Mouse (Mus musculus) neutrophil, adult 83 days (primary cell): Measurements from ENCODE around the gene Ppp1r14c. TPM values are rescaled to one million over a fixed set of nuclear protein-coding genes. Genes with fewer than 3 reads are reported as not detected.

Experiments used
- total RNA-seq, 2 experiments: library from RNA; stranded (reverse); gene quantifications; one replicate each; pipeline ENCODE4 v1.2.4; 2023

Ppp1r14c gene
- total RNA-seq, result under 1 TPM in 1 of 2 experiments, not detected in 1; 0.13 TPM

DNA sequence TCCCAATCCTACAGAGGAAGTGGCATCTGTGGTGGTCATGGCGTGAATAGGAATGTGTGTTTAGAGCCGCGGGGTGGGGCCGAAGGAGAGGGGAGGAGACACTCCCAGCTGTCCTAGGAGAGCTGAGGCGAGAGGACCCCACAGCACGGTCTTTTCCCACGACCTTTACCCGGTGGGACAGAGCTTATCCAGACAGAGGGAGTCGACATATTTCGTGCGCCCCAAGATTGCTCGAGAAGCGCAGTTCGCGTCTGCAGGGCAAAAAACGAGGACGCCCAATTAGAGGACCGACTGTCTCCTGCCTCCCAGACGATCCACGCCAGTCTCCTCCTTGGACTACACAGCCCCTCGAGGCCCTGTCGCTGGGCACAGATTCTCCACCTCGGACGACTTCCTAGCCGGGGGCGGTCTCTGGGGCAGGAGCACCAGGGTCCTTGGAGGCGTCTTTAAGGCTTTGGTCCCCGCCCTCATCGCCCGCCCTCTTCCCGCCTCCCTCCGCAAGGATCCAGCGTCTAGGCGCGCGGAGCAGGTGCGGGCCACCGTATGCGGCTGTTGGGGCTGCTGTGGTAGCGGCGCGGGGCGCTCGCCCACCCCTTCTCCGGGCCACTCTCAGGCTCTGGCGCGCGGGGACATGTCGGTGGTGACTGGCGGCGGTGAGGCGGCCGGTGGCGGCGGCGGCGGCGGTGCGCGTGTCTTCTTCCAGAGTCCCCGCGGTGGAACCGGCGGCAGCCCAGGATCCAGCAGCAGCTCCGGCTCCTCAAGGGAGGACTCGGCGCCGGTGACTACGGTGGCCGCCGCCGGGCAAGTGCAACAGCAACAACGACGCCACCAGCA is at the start of gene Ppp1r14c:
Ppp1r14c (plus strand) TSS at position 22 of the 834 bp plus-strand sequence.

Other genes with a start within 250 kb of the Ppp1r14c start
- under 1 TPM in 1 of 2 experiments, not detected in 1; 0.24 TPM for gene H60c, start 98.3 kb upstream of the Ppp1r14c start, total RNA-seq
- gene Iyd, start 174.2 kb downstream of the Ppp1r14c start, total RNA-seq, result not detected